Mouse (Mus musculus) midbrain, embryonic 10.5 days (tissue): Measurements from ENCODE around the gene Kcnip1. TPM values are rescaled to one million over a fixed set of nuclear protein-coding genes. Genes with fewer than 3 reads are reported as not detected.

Experiments
- DNase-seq: peaks from one replicate; pipeline ENCODE4 v3.0.0-alpha.2; 2017; ENCODE audit warnings: low spot score
- H3K27ac ChIP-seq: fragments of 300-500 bp; sonication (generic); replicated peaks from 2 replicates; pipeline ENCODE4 v1.5.1; 2016; ENCODE audit warnings: mild to moderate bottlenecking
- H3K27me3 ChIP-seq: fragments of 300-500 bp; sonication (generic); 2 replicates; pipeline ENCODE4 v1.6.1; 2016; ENCODE audit warnings: low read depth, mild to moderate bottlenecking; ENCODE audit not compliant: poor library complexity, severe bottlenecking
- H3K36me3 ChIP-seq: fragments of 300-500 bp; sonication (generic); 2 replicates; pipeline ENCODE4 v1.6.1; 2016; ENCODE audit warnings: mild to moderate bottlenecking, moderate library complexity
- H3K4me1 ChIP-seq: fragments of 300-500 bp; sonication (generic); 2 replicates; pipeline ENCODE4 v1.6.1; 2016
- H3K4me3 ChIP-seq: fragments of 300-500 bp; sonication (generic); 2 replicates; pipeline ENCODE4 v1.5.1; 2016; ENCODE audit warnings: mild to moderate bottlenecking, moderate library complexity
- H3K9me3 ChIP-seq: fragments of 300-500 bp; sonication (generic); replicated peaks from 2 replicates; pipeline ENCODE4 v1.6.1; 2016; ENCODE audit warnings: mild to moderate bottlenecking
- WGBS: fragments of 180-500 bp; shearing (Covaris S2); methylation state at CpG from one replicate; pipeline ENCODE4 v1.1.7; 2016; 5-methylcytosine and 5-hydroxymethylcytosine counted together
- polyA plus RNA-seq: library from polyadenylated mRNA; unstranded; fragments of >200 nt; fragmentation: Nextera tagmentation; extraction: Ambion mirVana; gene quantifications from 2 replicates; pipeline ENCODE4 v1.2.1, GENCODE M21; 2016

The Kcnip1 gene
- polyA plus RNA-seq, 1 experiment from 2014 or later = 5.8 TPM

DNA sequence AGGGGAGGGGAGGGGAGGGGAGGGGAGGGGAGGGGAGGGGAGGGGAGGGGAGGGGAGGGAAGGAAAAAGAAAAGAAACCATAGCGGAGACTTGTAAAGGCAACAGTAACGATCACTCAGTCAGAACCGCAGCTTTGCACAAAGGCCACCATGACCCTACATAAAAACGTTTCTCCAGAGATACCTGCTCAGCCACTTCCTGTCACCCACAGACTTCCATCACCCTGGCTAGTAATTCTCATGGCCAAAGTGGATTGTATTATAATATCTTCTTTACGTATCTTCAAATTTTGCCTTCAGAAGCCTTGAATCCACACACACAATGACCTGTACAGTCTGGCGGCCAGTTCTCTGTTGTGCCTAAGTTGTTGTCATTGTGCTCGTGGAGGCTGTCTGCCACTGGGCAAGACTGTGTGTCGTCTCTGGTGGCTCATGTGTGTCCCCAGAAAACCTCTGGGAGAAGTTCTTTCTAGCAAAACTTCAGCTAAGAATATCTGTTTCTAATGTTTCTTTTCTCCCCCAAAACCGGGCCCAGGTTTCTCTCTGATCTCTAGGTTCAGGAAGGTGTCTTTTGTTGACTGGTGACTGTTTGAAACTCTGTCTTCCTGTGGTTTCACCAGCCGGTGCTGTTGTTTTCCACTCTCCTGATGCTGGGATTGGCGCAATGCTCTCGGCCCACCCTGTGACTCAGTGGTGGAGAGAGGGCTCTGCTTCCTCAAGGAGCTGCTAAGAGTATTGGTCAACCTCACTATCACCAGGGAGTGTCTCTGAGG is 16.6 kb upstream of the Kcnip1 start:
- no peak overlapping the region for H3K4me3 ChIP-seq
- 0 out of 2 replicates have a peak, but pooled peaks cover 4% of the 10 kb centered on the region for H3K4me1 ChIP-seq
- no peaks in the 10 kb centered on the region for H3K36me3 ChIP-seq
- H3K27ac ChIP-seq = no peak overlapping the region
- DNase-seq = no peak
- H3K27me3 ChIP-seq = no peaks in the 10 kb centered on the region
- no peaks in the 10 kb centered on the region for H3K9me3 ChIP-seq
- WGBS = 79% methylated on average over 12 of the region's 12 CpGs

DNA sequence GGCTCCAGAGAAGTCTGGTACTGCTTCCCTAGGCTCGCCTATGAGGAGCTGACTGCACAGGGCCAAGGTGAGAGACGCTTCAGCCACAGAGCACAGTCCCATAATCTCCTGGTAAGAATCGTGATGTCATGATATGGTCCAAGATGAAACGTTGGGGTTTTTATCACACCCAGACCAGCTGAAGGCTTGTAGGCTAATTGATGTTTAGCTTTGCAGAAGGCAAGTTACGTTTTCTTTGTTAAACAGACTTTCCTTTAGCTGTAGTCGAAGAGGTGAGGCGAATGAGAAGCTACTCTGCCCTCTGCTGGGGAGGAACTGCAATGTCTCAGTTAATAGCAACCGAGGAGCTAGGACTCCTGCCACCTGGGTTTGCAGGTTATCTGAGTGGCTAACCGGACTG is 15.8 kb upstream of the Kcnip1 start:
- DNase-seq = peak; percentile 51
- H3K27ac ChIP-seq = 0 out of 2 replicates have a peak overlapping the region, but pooled peaks have one; percentile 23
- 56% methylated on average over 9 of the region's 9 CpGs for WGBS

DNA sequence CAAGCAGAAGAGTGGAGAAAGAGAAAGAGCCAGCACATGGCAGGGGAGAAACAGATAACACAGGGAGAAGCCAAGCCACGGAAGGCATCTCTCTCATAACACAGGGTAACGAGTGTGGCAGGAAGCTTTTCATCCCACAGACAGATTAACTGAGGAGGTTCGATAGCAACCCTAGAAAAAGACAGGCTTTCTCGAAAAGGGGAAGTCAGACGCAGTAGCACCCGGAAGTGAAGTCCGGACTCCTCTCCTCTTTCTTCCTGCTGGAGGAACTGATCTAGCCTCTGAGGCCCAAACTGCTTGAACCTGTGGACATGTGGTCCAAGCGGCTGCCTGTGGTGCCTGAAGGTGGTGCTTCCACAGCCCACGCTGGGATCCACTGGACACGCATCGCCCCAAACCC is 15.3 kb upstream of the Kcnip1 start:
- Histone ChIP-seq H3K36me3 (no peaks in the 10 kb centered on the region), H3K27me3 (no peaks in the 10 kb centered on the region), H3K4me3 (no peak overlapping the region), H3K9me3 (no peaks in the 10 kb centered on the region), H3K27ac (0 out of 2 replicates have a peak overlapping the region, but pooled peaks have one; percentile 23), H3K4me1 (0 out of 2 replicates have a peak, but pooled peaks cover 4% of the 10 kb centered on the region)
- WGBS = 88% methylated on average over 11 of the region's 11 CpGs
- DNase-seq = no peak

More for the DNA sequence above, 15.8 kb upstream of the Kcnip1 start:
- no peak overlapping the region for H3K4me3 ChIP-seq
- H3K9me3 ChIP-seq = no peaks in the 10 kb centered on the region
- H3K27me3 ChIP-seq = no peaks in the 10 kb centered on the region
- no peaks in the 10 kb centered on the region for H3K36me3 ChIP-seq
- H3K4me1 ChIP-seq = 0 out of 2 replicates have a peak, but pooled peaks cover 4% of the 10 kb centered on the region

DNA sequence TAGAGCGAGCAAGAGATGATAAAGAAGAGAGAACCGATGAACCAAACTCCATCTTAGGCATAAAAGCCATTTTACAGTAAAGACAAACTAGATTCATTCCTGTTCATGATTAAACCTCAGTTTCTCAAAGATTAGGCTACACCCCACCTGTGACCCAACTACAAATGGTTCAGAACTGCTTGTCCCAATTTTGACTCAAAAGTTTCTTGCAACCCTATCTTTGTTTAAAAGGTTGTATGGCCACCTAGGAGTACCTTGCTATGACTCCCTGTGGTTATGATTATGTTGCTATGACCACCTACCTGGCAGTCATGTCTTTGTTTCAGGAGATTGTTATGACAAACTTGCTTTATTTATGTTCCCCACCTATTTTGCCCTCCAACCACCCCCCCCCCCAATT is 14.7 kb upstream of the Kcnip1 start:
- 0 out of 2 replicates have a peak, but pooled peaks cover 4% of the 10 kb centered on the region for H3K4me1 ChIP-seq
- H3K4me3 ChIP-seq = no peak overlapping the region
- H3K36me3 ChIP-seq = no peaks in the 10 kb centered on the region
- 92% methylated on average over 2 of the region's 2 CpGs for WGBS
- no peak for DNase-seq
- no peaks in the 10 kb centered on the region for H3K9me3 ChIP-seq
- no peaks in the 10 kb centered on the region for H3K27me3 ChIP-seq
- no peak overlapping the region for H3K27ac ChIP-seq

DNA sequence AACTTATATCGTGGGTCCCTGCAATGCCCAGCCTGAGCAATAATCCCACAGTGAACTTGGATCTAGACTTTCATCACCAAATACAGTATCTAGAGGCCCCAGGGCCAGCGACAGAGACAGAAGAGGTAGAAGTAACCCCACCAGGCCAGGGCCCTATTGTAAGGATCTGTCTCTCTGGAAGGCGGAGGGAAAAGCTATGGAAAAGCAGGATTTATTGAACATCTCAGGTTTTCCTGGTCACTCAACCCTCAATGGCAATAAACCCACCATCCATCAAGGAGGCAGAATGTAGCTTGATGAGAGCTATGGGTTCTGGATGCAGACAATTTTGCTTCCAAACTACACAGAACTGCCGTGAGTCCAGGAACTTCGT is 9.6 kb upstream of the Kcnip1 start:
- H3K4me1 ChIP-seq = no peaks in the 10 kb centered on the region
- 79% methylated on average over 5 of the region's 5 CpGs for WGBS
- no peaks in the 10 kb centered on the region for H3K36me3 ChIP-seq
- H3K9me3 ChIP-seq = no peaks in the 10 kb centered on the region
- no peak overlapping the region for H3K27ac ChIP-seq
- H3K4me3 ChIP-seq = no peak overlapping the region
- no peak for DNase-seq
- no peaks in the 10 kb centered on the region for H3K27me3 ChIP-seq

DNA sequence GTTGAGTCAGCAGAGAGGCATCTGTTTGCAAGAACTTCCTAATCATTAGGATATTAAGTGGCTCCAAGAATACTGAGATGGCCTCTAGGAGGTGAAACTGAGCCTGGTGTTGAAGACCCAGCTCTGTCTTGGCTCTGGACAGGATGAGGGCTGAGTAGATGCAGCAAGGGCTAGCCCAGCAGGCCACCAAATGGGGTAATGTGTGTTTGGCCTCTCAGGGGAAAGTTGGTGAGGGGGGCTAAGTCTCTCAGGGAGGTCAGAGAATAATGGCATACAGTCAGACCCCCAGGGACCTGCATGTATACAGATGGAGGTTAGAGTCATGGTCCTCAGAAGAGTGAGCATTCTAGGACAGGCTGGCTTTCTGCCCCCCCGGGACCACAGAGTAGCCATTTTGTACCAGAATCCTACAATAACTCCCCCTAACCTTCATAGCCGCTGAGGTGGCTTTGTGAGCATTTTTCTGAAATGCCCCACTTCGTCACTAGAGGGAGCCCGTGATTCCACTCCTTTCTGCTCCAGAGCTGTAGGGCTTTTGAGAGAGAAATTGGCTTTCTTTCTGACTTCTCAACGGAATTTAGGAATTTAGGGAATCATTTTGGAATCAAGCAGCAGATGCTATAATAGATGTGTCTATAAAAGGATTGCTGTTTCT is 9.1 kb upstream of the Kcnip1 start:
- Histone ChIP-seq H3K4me3 (no peak overlapping the region), H3K27ac (no peak overlapping the region), H3K4me1 (no peaks in the 10 kb centered on the region), H3K9me3 (no peaks in the 10 kb centered on the region), H3K27me3 (no peaks in the 10 kb centered on the region), H3K36me3 (no peaks in the 10 kb centered on the region)
- peak; percentile 36 for DNase-seq
- WGBS = 12% methylated on average over 5 of the region's 5 CpGs

DNA sequence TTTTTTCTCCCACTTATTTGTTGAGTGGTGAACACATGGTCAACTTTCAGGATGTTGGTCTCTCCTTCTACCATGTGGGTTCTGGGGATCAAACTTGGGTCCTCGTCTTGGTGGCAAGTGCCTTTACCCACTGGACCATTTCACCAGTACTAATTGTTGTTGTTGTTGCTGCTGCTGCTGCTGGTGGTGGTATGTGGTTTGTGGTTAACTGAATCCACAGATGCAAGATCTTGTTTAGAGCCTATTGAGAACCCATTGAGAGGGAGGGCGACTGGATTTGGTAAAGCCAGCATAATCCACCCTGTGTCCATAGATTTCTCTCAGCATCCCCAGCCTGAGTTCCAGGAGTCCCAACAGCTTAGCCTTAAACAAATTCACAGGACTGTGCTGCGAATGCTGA is 7.5 kb upstream of the Kcnip1 start:
- Histone ChIP-seq H3K4me3 (no peak overlapping the region), H3K9me3 (no peaks in the 10 kb centered on the region), H3K4me1 (no peaks in the 10 kb centered on the region), H3K27ac (no peak overlapping the region), H3K27me3 (no peaks in the 10 kb centered on the region), H3K36me3 (no peaks in the 10 kb centered on the region)
- 69% methylated on average over 3 of the region's 3 CpGs for WGBS
- no peak for DNase-seq

DNA sequence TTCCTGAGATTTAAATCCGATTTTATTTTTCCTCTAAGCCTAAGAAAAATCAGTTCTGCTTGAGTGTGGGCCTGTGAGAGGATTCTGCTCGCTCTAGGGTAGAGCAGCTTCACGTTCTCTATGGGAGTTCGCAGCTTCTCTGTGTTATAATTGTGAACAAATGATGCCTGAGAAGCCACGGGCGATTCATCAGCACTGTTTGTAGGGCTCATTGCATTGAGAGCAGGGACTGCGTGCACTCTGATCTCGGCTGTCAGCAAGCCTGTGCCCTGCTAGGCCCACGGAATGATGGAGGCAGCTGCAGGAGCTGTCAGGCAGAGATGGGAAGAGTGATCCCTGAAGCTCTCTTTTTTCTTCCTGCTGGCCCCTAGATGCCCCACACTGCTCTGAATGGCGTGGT is 5.3 kb upstream of the Kcnip1 start:
- 75% methylated on average over 10 of the region's 10 CpGs for WGBS
- H3K4me1 ChIP-seq = peaks cover 4% of the 10 kb centered on the region
- H3K36me3 ChIP-seq = no peaks in the 10 kb centered on the region
- no peak overlapping the region for H3K27ac ChIP-seq
- DNase-seq = no peak
- H3K9me3 ChIP-seq = no peaks in the 10 kb centered on the region
- H3K27me3 ChIP-seq = no peaks in the 10 kb centered on the region
- H3K4me3 ChIP-seq = no peak overlapping the region

DNA sequence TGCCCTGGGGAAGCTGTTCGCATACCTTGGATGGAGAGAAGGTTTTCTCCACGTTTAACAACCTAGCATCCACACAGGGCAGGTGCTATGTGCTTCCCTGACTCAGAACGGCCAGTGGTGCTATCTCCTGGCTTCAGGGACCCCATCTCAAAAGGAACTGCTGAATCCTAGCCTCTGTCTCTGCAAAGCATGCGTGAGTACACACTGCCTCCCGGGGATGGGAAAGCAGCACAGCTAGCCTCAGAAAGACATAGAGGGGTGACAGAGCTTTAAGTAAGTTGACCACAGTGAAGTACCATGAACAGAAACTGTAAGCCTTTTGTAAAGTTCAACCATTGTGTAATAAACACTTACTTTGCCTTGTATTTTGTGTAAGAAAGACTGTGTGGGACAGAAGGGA is 544 bp upstream of the Kcnip1 start:
- no peak for DNase-seq
- H3K27ac ChIP-seq = 0 out of 2 replicates have a peak overlapping the region, but pooled peaks have one; percentile 33
- 61% methylated on average over 5 of the region's 5 CpGs for WGBS
- H3K36me3 ChIP-seq = no peaks in the 10 kb centered on the region
- no peaks in the 10 kb centered on the region for H3K9me3 ChIP-seq
- peaks cover 24% of the 10 kb centered on the region for H3K4me1 ChIP-seq
- H3K27me3 ChIP-seq = no peaks in the 10 kb centered on the region; the same call in 1 of the 2 replicates
- H3K4me3 ChIP-seq = no peak overlapping the region

DNA sequence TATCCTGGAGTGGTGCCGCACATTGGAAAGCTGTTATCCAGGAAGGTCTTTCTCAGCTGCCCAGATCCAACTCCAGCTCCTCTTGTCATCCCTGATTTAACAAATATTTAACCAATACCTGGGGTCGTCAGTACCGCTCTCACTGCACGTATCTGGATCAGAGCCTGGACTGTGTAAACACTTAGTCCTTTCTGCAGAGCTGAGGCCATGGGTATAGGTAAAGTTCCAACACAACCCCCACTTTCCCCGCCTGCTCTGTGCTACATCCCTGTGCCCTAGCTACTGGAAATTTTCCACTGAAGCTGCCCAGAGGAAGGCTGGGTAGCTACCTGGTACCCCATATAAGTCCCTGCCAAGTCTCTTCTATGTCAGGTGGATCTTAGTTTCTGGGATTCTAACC is 3.0 kb downstream of the Kcnip1 start:
- no peaks in the 10 kb centered on the region for H3K9me3 ChIP-seq
- DNase-seq = no peak
- H3K4me1 ChIP-seq = peaks cover 24% of the 10 kb centered on the region
- no peaks in the 10 kb centered on the region for H3K36me3 ChIP-seq
- 83% methylated on average over 5 of the region's 5 CpGs for WGBS
- H3K4me3 ChIP-seq = no peak overlapping the region
- no peak overlapping the region for H3K27ac ChIP-seq
- no peaks in the 10 kb centered on the region; the same call in 1 of the 2 replicates for H3K27me3 ChIP-seq

DNA sequence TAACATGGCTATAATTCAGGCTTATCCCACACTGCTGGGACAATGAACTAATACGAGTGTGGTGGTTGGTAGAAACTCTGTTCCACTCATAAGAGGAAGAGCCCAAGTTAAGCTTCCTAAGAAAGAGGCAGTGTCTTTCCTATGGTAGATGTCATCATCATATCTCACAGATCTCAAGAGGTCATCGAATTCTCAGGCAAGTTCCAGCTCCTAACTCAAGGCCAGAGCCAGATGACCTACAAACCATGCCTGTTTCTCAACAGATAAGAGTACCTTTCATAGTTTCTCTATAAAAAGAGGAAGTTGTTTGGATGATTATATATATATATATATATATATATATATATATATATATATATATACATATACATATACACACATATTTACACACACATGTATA is 6.4 kb downstream of the Kcnip1 start:
- Histone ChIP-seq H3K27ac (no peak overlapping the region), H3K4me1 (peaks cover 3% of the 10 kb centered on the region; the same call in 1 of the 2 replicates), H3K36me3 (no peaks in the 10 kb centered on the region), H3K27me3 (no peaks in the 10 kb centered on the region), H3K4me3 (no peak overlapping the region), H3K9me3 (no peaks in the 10 kb centered on the region)
- WGBS = 87% methylated on average over 2 of the region's 2 CpGs
- DNase-seq = no peak

DNA sequence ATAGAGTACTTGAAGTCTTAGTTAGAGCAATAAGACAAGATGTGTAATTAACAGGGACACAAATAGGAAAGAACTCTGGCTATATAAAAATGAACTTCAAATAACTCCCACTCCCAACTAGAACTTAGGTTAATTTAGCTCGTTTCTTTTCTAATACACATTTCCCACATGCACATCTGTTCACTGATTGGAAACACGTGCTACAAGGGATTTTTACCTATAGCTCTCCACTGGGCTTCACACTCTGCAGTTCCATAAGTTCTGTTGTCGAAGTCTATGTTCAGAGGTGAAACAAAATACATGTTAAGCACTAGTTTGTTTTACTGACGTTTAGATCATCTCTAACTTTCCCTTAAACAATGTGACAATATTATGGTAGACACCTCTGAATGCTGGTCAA is 12.8 kb downstream of the Kcnip1 start:
- Histone ChIP-seq H3K36me3 (no peaks in the 10 kb centered on the region), H3K27ac (no peak overlapping the region), H3K27me3 (no peaks in the 10 kb centered on the region), H3K4me1 (no peaks in the 10 kb centered on the region), H3K9me3 (no peaks in the 10 kb centered on the region), H3K4me3 (no peak overlapping the region)
- DNase-seq = no peak
- WGBS = 86% methylated on average over 4 of the region's 4 CpGs

DNA sequence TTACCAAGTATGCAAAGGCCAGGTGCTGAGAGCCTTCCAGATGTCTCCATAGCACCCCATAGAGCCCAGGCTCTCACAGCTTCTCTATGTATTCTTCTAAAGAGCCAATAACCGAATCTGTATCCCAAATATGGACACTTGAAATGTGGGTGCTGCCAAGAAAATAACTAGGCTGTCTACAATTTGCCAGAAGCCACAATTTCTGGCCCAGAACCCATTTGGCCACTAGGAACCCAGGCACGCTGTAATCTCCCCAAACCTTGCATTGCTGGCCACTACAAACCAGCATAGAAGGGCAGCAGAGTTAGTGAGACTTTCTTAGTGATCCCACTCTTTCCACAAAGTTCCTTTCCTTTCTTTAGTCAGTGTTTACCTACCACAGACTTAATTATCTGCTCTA is 17.8 kb downstream of the Kcnip1 start:
- H3K36me3 ChIP-seq = no peaks in the 10 kb centered on the region
- DNase-seq = no peak
- H3K4me3 ChIP-seq = no peak overlapping the region
- H3K9me3 ChIP-seq = no peaks in the 10 kb centered on the region
- H3K27me3 ChIP-seq = no peaks in the 10 kb centered on the region
- H3K27ac ChIP-seq = no peak overlapping the region
- 86% methylated on average over 2 of the region's 2 CpGs for WGBS
- H3K4me1 ChIP-seq = no peaks in the 10 kb centered on the region
